Mouse (Mus musculus): ENCODE data around the gene Krt2. TPM values are rescaled to one million over a fixed set of nuclear protein-coding genes. Genes with fewer than 3 reads are reported as not detected.

Krt2 gene
- total and polyA plus RNA-seq, 2 experiments from 2014 or later, result 0.21 to 0.37 TPM

- H3K27ac ChIP-seq, result no peak within 1 kb of the TSS
- H3K4me1 ChIP-seq (ENCODE audit: insufficient read depth, low read length), result no peaks in the 10 kb centered on the region
- no peak within 1 kb of the TSS for H3K4me2 ChIP-seq (ENCODE audit: low read depth, low read length)
- DNase-seq (ENCODE audit: low spot score) (no peak), ATAC-seq (no peak)
- H3K27me3 ChIP-seq (ENCODE audit: insufficient read depth, low read length), result 0 out of 2 replicates have a peak, but pooled peaks cover 1% of the 10 kb centered on the region
- WGBS, result 83% methylated on average over 18 of the region's 18 CpGs
- no peak within 1 kb of the TSS for H3K9ac ChIP-seq (replicated peaks; ENCODE audit: low read length)
- TF ChIP-seq CTCF (IDR thresholded peaks at IDR 0.05; ENCODE audit: low read depth), result no peak
- no peaks in the 10 kb centered on the region for H3K36me3 ChIP-seq (ENCODE audit: insufficient read depth, low read length)
- no peak within 1 kb of the TSS for H3K4me3 ChIP-seq (ENCODE audit: low read length)
- H3K9me3 ChIP-seq (ENCODE audit: low read length), result no peaks in the 10 kb centered on the region
Observed at GRCm38 (mm10) chr15:101786360-101786759, 31.6 kb downstream of the Krt2 start, which contains the start of gene Krt72. Krt72 (minus strand) TSS chr15:101786460.

- Histone ChIP-seq H3K9ac (replicated peaks; ENCODE audit: low read length) (no peak overlapping the region), H3K4me2 (ENCODE audit: low read depth, low read length) (no peak overlapping the region), H3K27ac (no peak overlapping the region), H3K4me3 (ENCODE audit: low read length) (no peak overlapping the region), H3K36me3 (ENCODE audit: insufficient read depth, low read length) (no peaks in the 10 kb centered on the region), H3K9me3 (ENCODE audit: low read length) (no peaks in the 10 kb centered on the region), H3K27me3 (ENCODE audit: insufficient read depth, low read length) (no peaks in the 10 kb centered on the region), H3K4me1 (ENCODE audit: insufficient read depth, low read length) (no peaks in the 10 kb centered on the region)
- DNase-seq (ENCODE audit: low spot score) (no peak), ATAC-seq (no peak)
- no peak for TF ChIP-seq CTCF (IDR thresholded peaks at IDR 0.05; ENCODE audit: low read depth)
- 71% methylated on average over 10 of the region's 10 CpGs for WGBS
Observed at GRCm38 (mm10) chr15:101773420-101773819, 44.5 kb downstream of the Krt2 start.

GRCm38 (mm10) chr15:101772711-101773081 is 45.3 kb downstream of the Krt2 start:
- Histone ChIP-seq H3K4me3 (ENCODE audit: low read length) (no peak overlapping the region), H3K9me3 (ENCODE audit: low read length) (no peaks in the 10 kb centered on the region), H3K9ac (replicated peaks; ENCODE audit: low read length) (no peak overlapping the region), H3K4me1 (ENCODE audit: insufficient read depth, low read length) (no peaks in the 10 kb centered on the region), H3K27ac (no peak overlapping the region), H3K4me2 (ENCODE audit: low read depth, low read length) (no peak overlapping the region), H3K27me3 (ENCODE audit: insufficient read depth, low read length) (no peaks in the 10 kb centered on the region), H3K36me3 (ENCODE audit: insufficient read depth, low read length) (no peaks in the 10 kb centered on the region)
- TF ChIP-seq CTCF (IDR thresholded peaks at IDR 0.05; ENCODE audit: low read depth), result peak; percentile 95
- 6% methylated on average over 5 of the region's 5 CpGs for WGBS
- peak; percentile 89 for DNase-seq (ENCODE audit: low spot score)
- peak; percentile 83 for ATAC-seq

- H3K4me1 ChIP-seq (ENCODE audit: insufficient read depth, low read length), result no peaks in the 10 kb centered on the region
- ATAC-seq, result peak; percentile 18; the same call in 1 of the 2 replicates
- H3K27me3 ChIP-seq (ENCODE audit: insufficient read depth, low read length), result no peaks in the 10 kb centered on the region
- no peak overlapping the region for H3K4me3 ChIP-seq (ENCODE audit: low read length)
- H3K9me3 ChIP-seq (ENCODE audit: low read length), result no peaks in the 10 kb centered on the region
- no peak overlapping the region for H3K9ac ChIP-seq (replicated peaks; ENCODE audit: low read length)
- WGBS, result 62% methylated on average over 5 of the region's 5 CpGs
- no peak overlapping the region for H3K4me2 ChIP-seq (ENCODE audit: low read depth, low read length)
- no peak overlapping the region for H3K27ac ChIP-seq
- no peaks in the 10 kb centered on the region for H3K36me3 ChIP-seq (ENCODE audit: insufficient read depth, low read length)
- TF ChIP-seq CTCF (IDR thresholded peaks at IDR 0.05; ENCODE audit: low read depth), result peak; percentile 58
- peak; percentile 40 for DNase-seq (ENCODE audit: low spot score)
Observed at GRCm38 (mm10) chr15:101772080-101772710, 45.8 kb downstream of the Krt2 start.

GRCm38 (mm10) chr15:101770226-101770625 is 47.7 kb downstream of the Krt2 start:
- Histone ChIP-seq H3K36me3 (ENCODE audit: insufficient read depth, low read length) (no peaks in the 10 kb centered on the region), H3K4me3 (ENCODE audit: low read length) (no peak overlapping the region), H3K4me1 (ENCODE audit: insufficient read depth, low read length) (no peaks in the 10 kb centered on the region), H3K27ac (no peak overlapping the region), H3K9me3 (ENCODE audit: low read length) (no peaks in the 10 kb centered on the region), H3K4me2 (ENCODE audit: low read depth, low read length) (no peak overlapping the region), H3K27me3 (ENCODE audit: insufficient read depth, low read length) (no peaks in the 10 kb centered on the region), H3K9ac (replicated peaks; ENCODE audit: low read length) (no peak overlapping the region)
- WGBS, result 64% methylated on average over 8 of the region's 8 CpGs
- no peak for ATAC-seq
- DNase-seq (ENCODE audit: low spot score), result no peak
- TF ChIP-seq CTCF (IDR thresholded peaks at IDR 0.05; ENCODE audit: low read depth), result no peak

Other genes starting within 250 kb of the Krt2 start
- 0.10 and 0.47 TPM in 2 replicates for gene Krt75, start 244.3 kb downstream of the Krt2 start, total RNA-seq (2014; rRNA removed)
- 0.09 and 0.15 TPM in 2 replicates for gene Krt75, start 244.3 kb downstream of the Krt2 start, polyA plus RNA-seq (2015; fragmentation: Nextera tagmentation; extraction: Ambion mirVana)
- gene Gm5414, start 190.0 kb downstream of the Krt2 start, total RNA-seq (2014; rRNA removed), result not detected in 2 replicates
- gene Gm5414, start 190.0 kb downstream of the Krt2 start, polyA plus RNA-seq (2015; fragmentation: Nextera tagmentation; extraction: Ambion mirVana), result not detected in 2 replicates
- gene Gm5478, start 170.8 kb downstream of the Krt2 start, total RNA-seq (2014; rRNA removed), result not detected in 2 replicates
- not detected in 2 replicates for gene Gm5478, start 170.8 kb downstream of the Krt2 start, polyA plus RNA-seq (2015; fragmentation: Nextera tagmentation; extraction: Ambion mirVana)
- gene Krt6b, start 137.9 kb downstream of the Krt2 start, total RNA-seq (2014; rRNA removed), result not detected in 2 replicates
- gene Krt6b, start 137.9 kb downstream of the Krt2 start, polyA plus RNA-seq (2015; fragmentation: Nextera tagmentation; extraction: Ambion mirVana), result not detected in 2 replicates
- not detected in 2 replicates for gene Krt6a, start 123.9 kb downstream of the Krt2 start, total RNA-seq (2014; rRNA removed)
- 0.13 TPM in 1 of 2 replicates, not detected in the other for gene Krt6a, start 123.9 kb downstream of the Krt2 start, polyA plus RNA-seq (2015; fragmentation: Nextera tagmentation; extraction: Ambion mirVana)
- not detected in 2 replicates for gene Krt5, start 105.3 kb downstream of the Krt2 start, total RNA-seq (2014; rRNA removed)
- 0.15 TPM in 1 of 2 replicates, not detected in the other for gene Krt5, start 105.3 kb downstream of the Krt2 start, polyA plus RNA-seq (2015; fragmentation: Nextera tagmentation; extraction: Ambion mirVana)
- gene Krt71, start 75.1 kb downstream of the Krt2 start, total RNA-seq (2014; rRNA removed), result 2.1 and 2.2 TPM in 2 replicates
- gene Krt71, start 75.1 kb downstream of the Krt2 start, polyA plus RNA-seq (2015; fragmentation: Nextera tagmentation; extraction: Ambion mirVana), result 1.2 and 1.9 TPM in 2 replicates
- 1.9 TPM in 1 of 2 replicates, not detected in the other for gene Krt72, start 31.7 kb downstream of the Krt2 start, total RNA-seq (2014; rRNA removed)
- 0.44 TPM in 1 of 2 replicates, not detected in the other for gene Krt72, start 31.7 kb downstream of the Krt2 start, polyA plus RNA-seq (2015; fragmentation: Nextera tagmentation; extraction: Ambion mirVana)
- gene Krt73, start 15.8 kb downstream of the Krt2 start, total RNA-seq (2014; rRNA removed), result 1.5 and 1.7 TPM in 2 replicates
- 2.4 and 2.5 TPM in 2 replicates for gene Krt73, start 15.8 kb downstream of the Krt2 start, polyA plus RNA-seq (2015; fragmentation: Nextera tagmentation; extraction: Ambion mirVana)
- gene Krt1, start 32.6 kb upstream of the Krt2 start, total RNA-seq (2014; rRNA removed), result 7.5 and 13.7 TPM in 2 replicates
- gene Krt1, start 32.6 kb upstream of the Krt2 start, polyA plus RNA-seq (2015; fragmentation: Nextera tagmentation; extraction: Ambion mirVana), result 18.2 and 19.4 TPM in 2 replicates
- gene Krt77, start 51.5 kb upstream of the Krt2 start, total RNA-seq (2014; rRNA removed), result 0.22 and 0.68 TPM in 2 replicates
- gene Krt77, start 51.5 kb upstream of the Krt2 start, polyA plus RNA-seq (2015; fragmentation: Nextera tagmentation; extraction: Ambion mirVana), result 0.49 and 1.2 TPM in 2 replicates
- gene Krt76, start 74.8 kb upstream of the Krt2 start, total RNA-seq (2014; rRNA removed), result 0.05 TPM in 1 of 2 replicates, not detected in the other
- gene Krt76, start 74.8 kb upstream of the Krt2 start, polyA plus RNA-seq (2015; fragmentation: Nextera tagmentation; extraction: Ambion mirVana), result 0.08 TPM in 1 of 2 replicates, not detected in the other
- gene Krt4, start 106.6 kb upstream of the Krt2 start, total RNA-seq (2014; rRNA removed), result not detected in 2 replicates
- not detected in 2 replicates for gene Krt4, start 106.6 kb upstream of the Krt2 start, polyA plus RNA-seq (2015; fragmentation: Nextera tagmentation; extraction: Ambion mirVana)
- 0.21 and 0.65 TPM in 2 replicates for gene Krt79, start 122.2 kb upstream of the Krt2 start, total RNA-seq (2014; rRNA removed)
- gene Krt79, start 122.2 kb upstream of the Krt2 start, polyA plus RNA-seq (2015; fragmentation: Nextera tagmentation; extraction: Ambion mirVana), result 0.50 and 0.52 TPM in 2 replicates
- gene Krt78, start 136.1 kb upstream of the Krt2 start, total RNA-seq (2014; rRNA removed), result not detected in 2 replicates
- not detected in 2 replicates for gene Krt78, start 136.1 kb upstream of the Krt2 start, polyA plus RNA-seq (2015; fragmentation: Nextera tagmentation; extraction: Ambion mirVana)
- gene Krt8, start 186.3 kb upstream of the Krt2 start, total RNA-seq (2014; rRNA removed), result 2.6 and 4.1 TPM in 2 replicates
- gene Krt8, start 186.3 kb upstream of the Krt2 start, polyA plus RNA-seq (2015; fragmentation: Nextera tagmentation; extraction: Ambion mirVana), result 5.4 and 6.2 TPM in 2 replicates
- 3.4 and 5.0 TPM in 2 replicates for gene Krt18, start 210.0 kb upstream of the Krt2 start, total RNA-seq (2014; rRNA removed)
- gene Krt18, start 210.0 kb upstream of the Krt2 start, polyA plus RNA-seq (2015; fragmentation: Nextera tagmentation; extraction: Ambion mirVana), result 12.6 and 13.6 TPM in 2 replicates

Data from hindbrain, postnatal 0 days (tissue).